In genomic region chr13:80535755-80536350, GRCm38 (mm10) we compare ENCODE assay signal across 9 mouse cellular contexts.
DNase-seq lines count a peak whose midpoint lies in the region; ATAC-seq and TF ChIP-seq lines count a peak whose summit lies in the region.
"Had no signal": no experiment of that assay in that cellular context is flagged by ENCODE, and none has a peak within 500 bp of the region (broad histone marks: within the 10 kb centered on the region; RNA-seq: fewer than 3 reads in every experiment).

No protein-coding gene starts in this region.

- peak overlapping the region; percentile 24; the same call in 1 of the 2 replicates for H3K27ac ChIP-seq in lung, embryonic 14.5 days (ENCODE audit: low read depth)
- H3K27ac ChIP-seq in heart, embryonic 13.5 days (replicated peaks): peak overlapping the region; percentile 73
- peak overlapping the region; percentile 37 for H3K27ac ChIP-seq in lung, embryonic 16.5 days (ENCODE audit: low read length)

- no peak overlapping the region for H3K4me3 ChIP-seq in lung, embryonic 14.5 days (ENCODE audit: low read depth, low read length)
- no peak overlapping the region for H3K4me3 ChIP-seq in lung, adult 2 months (replicated peaks; ENCODE audit: extremely low read depth, low read depth, low read length)
- H3K4me3 ChIP-seq in heart, embryonic 13.5 days: no peak overlapping the region
- no peak overlapping the region for H3K4me3 ChIP-seq in lung, embryonic 16.5 days (ENCODE audit: low read length)

- H3K9ac ChIP-seq in lung, embryonic 14.5 days: no peak overlapping the region
- H3K9ac ChIP-seq in heart, embryonic 13.5 days: no peak overlapping the region
- no peak overlapping the region for H3K9ac ChIP-seq in lung, embryonic 16.5 days (ENCODE audit: low read length)

- peak; percentile 49 for DNase-seq in lung, embryonic 14.5 days
- no peak for DNase-seq in lung, adult 2 months
- DNase-seq in gastrocnemius, adult 18-20 months (ENCODE audit: low spot score): no peak
- no peak for DNase-seq in cerebellum, postnatal 14 days
- no peak for DNase-seq in spleen, postnatal 10 days (ENCODE audit: low spot score in 2 of 2)
- DNase-seq: cerebellum, adult 2 months had no signal

- H3K4me1 ChIP-seq in lung, embryonic 14.5 days (ENCODE audit: insufficient read depth): no peaks in the 10 kb centered on the region
- no peaks in the 10 kb centered on the region for H3K4me1 ChIP-seq in lung, adult 2 months (ENCODE audit: control insufficient read depth, insufficient read depth, low read length)
- H3K4me1 ChIP-seq in heart, embryonic 13.5 days: peaks cover 16% of the 10 kb centered on the region
- no peaks in the 10 kb centered on the region for H3K4me1 ChIP-seq in lung, embryonic 16.5 days (replicated peaks; ENCODE audit: control insufficient read depth, insufficient read depth, low read length)

- no peak for TF ChIP-seq POLR2A in lung, adult 2 months (IDR thresholded peaks at IDR 0.05; ENCODE audit: borderline replicate concordance, extremely low read depth, low read depth, low read length)

- WGBS in lung, embryonic 14.5 days: 76% methylated on average over 1 of the region's 1 CpGs
- 68% methylated on average over 1 of the region's 1 CpGs for WGBS in lung, adult 2 months
- WGBS in heart, embryonic 13.5 days: 70% methylated on average over 1 of the region's 1 CpGs
- WGBS in lung, embryonic 16.5 days: 64% methylated on average over 1 of the region's 1 CpGs

- peak; percentile 63 for ATAC-seq in lung, embryonic 14.5 days (ENCODE audit: insufficient read depth)
- ATAC-seq in heart, embryonic 13.5 days (ENCODE audit: extremely low read depth, insufficient number of reproducible peaks, low FRiP score, low TSS enrichment): 0 out of 2 replicates have a peak, but pooled peaks have one; percentile 51
- ATAC-seq in lung, embryonic 16.5 days (ENCODE audit: low read depth): peak; percentile 69
- ATAC-seq: intestine, postnatal 0 days had no signal

- no peaks in the 10 kb centered on the region for H3K27me3 ChIP-seq in lung, embryonic 14.5 days (ENCODE audit: insufficient read depth, low read length)
- no peaks in the 10 kb centered on the region for H3K27me3 ChIP-seq in heart, embryonic 13.5 days (replicated peaks)
- H3K27me3 ChIP-seq in lung, embryonic 16.5 days (ENCODE audit: control insufficient read depth, insufficient read depth, low read depth, low read length): no peaks in the 10 kb centered on the region

- no peak for TF ChIP-seq CTCF in lung, embryonic 14.5 days (IDR thresholded peaks at IDR 0.05; ENCODE audit: low read depth)
- TF ChIP-seq CTCF in lung, adult 2 months (IDR thresholded peaks at IDR 0.05; ENCODE audit: insufficient read depth, low read length): no peak

- H3K9me3 ChIP-seq in lung, embryonic 14.5 days (ENCODE audit: low read depth, low read length): no peaks in the 10 kb centered on the region
- no peaks in the 10 kb centered on the region for H3K9me3 ChIP-seq in heart, embryonic 13.5 days
- no peaks in the 10 kb centered on the region for H3K9me3 ChIP-seq in lung, embryonic 16.5 days (ENCODE audit: control insufficient read depth, low read length)

- no peak overlapping the region for H3K4me2 ChIP-seq in lung, embryonic 14.5 days
- H3K4me2 ChIP-seq in heart, embryonic 13.5 days: no peak overlapping the region
- H3K4me2 ChIP-seq in lung, embryonic 16.5 days (ENCODE audit: low read depth, low read length): no peak overlapping the region

- no peaks in the 10 kb centered on the region for H3K36me3 ChIP-seq in lung, embryonic 14.5 days (ENCODE audit: insufficient read depth)
- H3K36me3 ChIP-seq in heart, embryonic 13.5 days: no peaks in the 10 kb centered on the region
- H3K36me3 ChIP-seq in lung, embryonic 16.5 days (ENCODE audit: control insufficient read depth, insufficient read depth, low read length): no peaks in the 10 kb centered on the region
